Mouse (Mus musculus): Measurements from ENCODE around the gene Tbc1d24. TPM values are rescaled to one million over a fixed set of nuclear protein-coding genes. Genes with fewer than 3 reads are reported as not detected.

Tbc1d24 gene
- polyA plus RNA-seq, 1 experiment from 2014 or later = 6.6 TPM

- Histone ChIP-seq H3K9ac (peak overlapping the region; percentile 33), H3K4me1 (replicated peaks) (peaks cover 70% of the 10 kb centered on the region), H3K9me3 (replicated peaks) (no peaks in the 10 kb centered on the region), H3K4me3 (replicated peaks) (peak overlapping the region; percentile 10; the same call in 1 of the 2 replicates), H3K4me2 (peak overlapping the region; percentile 47), H3K36me3 (replicated peaks) (peaks cover 93% of the 10 kb centered on the region), H3K27ac (replicated peaks) (peak overlapping the region; percentile 91), H3K27me3 (no peaks in the 10 kb centered on the region)
- 32% methylated on average over 5 of the region's 5 CpGs for WGBS (ENCODE audit: insufficient replicate concordance)
- peak; percentile 90 for ATAC-seq (ENCODE audit: insufficient read depth)
Measured at GRCm38 (mm10) chr17:24225851-24226250, 20.5 kb upstream of the Tbc1d24 start.

GRCm38 (mm10) chr17:24224741-24225140 is 19.4 kb upstream of the Tbc1d24 start:
- Histone ChIP-seq H3K27me3 (no peaks in the 10 kb centered on the region), H3K4me3 (replicated peaks) (no peak overlapping the region), H3K9ac (no peak overlapping the region), H3K27ac (replicated peaks) (peak overlapping the region; percentile 91), H3K4me2 (no peak overlapping the region), H3K36me3 (replicated peaks) (peaks cover 82% of the 10 kb centered on the region), H3K4me1 (replicated peaks) (peaks cover 78% of the 10 kb centered on the region), H3K9me3 (replicated peaks) (no peaks in the 10 kb centered on the region)
- ATAC-seq (ENCODE audit: insufficient read depth) = no peak
- WGBS (ENCODE audit: insufficient replicate concordance) = 88% methylated on average over 10 of the region's 10 CpGs

DNA sequence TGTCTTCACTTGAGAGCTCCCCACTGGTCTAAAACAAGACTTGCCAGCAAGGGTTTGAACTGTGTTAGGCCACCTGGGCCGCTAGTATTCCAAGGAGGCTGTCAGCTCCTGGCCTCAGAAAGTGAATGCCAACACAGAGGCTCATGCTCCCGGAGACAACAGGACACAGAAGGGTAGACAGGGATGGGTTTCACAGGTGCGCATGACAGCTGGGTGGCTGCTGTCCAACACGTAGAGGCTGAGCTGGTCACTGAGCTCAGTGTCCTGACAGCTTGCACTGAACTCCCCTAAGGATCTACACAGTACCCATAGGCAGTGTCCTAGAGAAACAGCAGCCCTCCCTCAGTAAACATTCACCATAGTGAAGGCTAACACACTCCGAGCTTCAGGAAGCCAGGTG is 18.2 kb upstream of the Tbc1d24 start:
- H3K9ac ChIP-seq = no peak overlapping the region
- H3K4me1 ChIP-seq (replicated peaks) = peaks cover 88% of the 10 kb centered on the region
- H3K27ac ChIP-seq (replicated peaks) = peak overlapping the region; percentile 90; the same call in 1 of the 2 replicates
- H3K4me2 ChIP-seq = no peak overlapping the region
- H3K27me3 ChIP-seq = no peaks in the 10 kb centered on the region
- peaks cover 79% of the 10 kb centered on the region for H3K36me3 ChIP-seq (replicated peaks)
- H3K9me3 ChIP-seq (replicated peaks) = no peaks in the 10 kb centered on the region
- 90% methylated on average over 5 of the region's 5 CpGs for WGBS (ENCODE audit: insufficient replicate concordance)
- no peak for ATAC-seq (ENCODE audit: insufficient read depth)
- no peak overlapping the region for H3K4me3 ChIP-seq (replicated peaks)

DNA sequence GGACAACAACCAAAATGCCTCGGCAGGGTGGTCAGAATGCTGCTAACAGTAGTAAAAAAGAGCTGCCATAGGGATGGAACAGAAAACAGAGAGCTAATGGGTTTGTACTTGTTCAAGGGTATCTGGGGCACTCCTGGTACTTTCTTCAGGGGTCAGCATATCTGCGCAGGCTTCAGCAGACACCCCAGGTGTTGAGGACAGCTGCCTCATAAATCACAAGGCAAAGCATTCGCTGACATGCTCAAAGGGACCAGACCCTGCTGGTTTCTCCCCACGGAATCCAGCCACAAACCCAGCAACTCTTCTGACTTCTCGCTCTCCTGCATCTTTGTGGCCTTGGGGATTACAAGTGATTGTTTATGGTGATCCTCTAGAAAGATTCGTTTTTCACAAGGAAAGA is 17.3 kb upstream of the Tbc1d24 start:
- H3K27ac ChIP-seq (replicated peaks) = peak overlapping the region; percentile 90

DNA sequence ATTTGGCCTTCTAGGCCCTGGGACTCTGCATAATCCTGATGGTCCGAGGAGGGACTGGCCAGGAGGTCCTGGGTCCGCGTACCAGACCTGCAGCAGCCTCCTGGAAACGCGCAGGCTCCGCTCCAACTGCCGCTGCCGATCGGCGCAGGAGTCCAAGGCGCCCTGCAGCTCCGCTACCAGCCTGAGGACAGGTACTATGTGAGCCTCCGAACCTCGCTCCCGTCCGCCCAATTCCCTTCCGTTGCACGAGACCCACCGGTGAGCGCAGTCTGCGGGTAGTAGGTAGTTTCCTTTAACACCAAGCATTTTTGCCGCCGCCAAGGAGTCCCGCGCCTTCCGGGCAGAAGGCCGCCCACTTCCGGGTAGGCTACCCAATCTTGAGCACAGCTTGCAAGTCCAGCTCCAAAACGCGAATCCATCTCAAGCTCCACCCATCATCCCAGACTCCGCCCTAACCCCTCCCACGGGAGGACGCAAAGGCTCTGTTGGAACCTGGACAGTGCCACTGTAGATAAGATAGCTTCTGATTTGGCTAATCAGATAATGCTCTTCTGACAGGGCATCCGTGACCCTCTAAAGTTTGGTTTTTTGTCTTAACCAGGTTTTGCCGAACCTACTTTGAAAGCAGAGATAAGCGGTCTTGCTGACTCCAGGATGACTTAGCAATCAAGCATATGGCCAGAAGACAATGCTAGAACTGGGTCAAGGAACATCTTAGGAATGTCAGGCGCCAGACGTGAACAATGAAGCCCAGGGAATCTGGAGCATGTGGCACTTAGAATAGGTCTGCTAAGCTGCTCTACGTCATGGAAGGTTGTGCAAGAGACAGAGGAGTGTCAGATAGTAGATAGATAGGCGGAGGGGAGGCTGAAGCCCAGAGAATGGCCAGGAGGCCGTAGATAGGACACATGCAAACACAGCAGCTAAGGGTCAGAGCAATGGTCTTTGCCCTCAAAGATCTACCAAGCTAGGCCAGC is 15.4 kb upstream of the Tbc1d24 start, which contains the start of gene Tedc2:
Tedc2 (minus strand) TSS at position 417 of the 977 bp plus-strand sequence.
- Histone ChIP-seq H3K9ac (peak within 1 kb of the TSS; percentile 84), H3K27ac (replicated peaks) (peak within 1 kb of the TSS; percentile 90), H3K4me3 (replicated peaks) (peak within 1 kb of the TSS; percentile 92), H3K27me3 (no peaks in the 10 kb centered on the region), H3K36me3 (replicated peaks) (peaks cover 79% of the 10 kb centered on the region), H3K9me3 (replicated peaks) (no peaks in the 10 kb centered on the region), H3K4me1 (replicated peaks) (peaks cover 74% of the 10 kb centered on the region), H3K4me2 (peak within 1 kb of the TSS; percentile 89)
- 1% methylated on average over 41 of the region's 41 CpGs for WGBS (ENCODE audit: insufficient replicate concordance)
- peak; percentile 86 for ATAC-seq (ENCODE audit: insufficient read depth)

More for the DNA sequence above, 17.3 kb upstream of the Tbc1d24 start:
- no peak overlapping the region for H3K4me2 ChIP-seq
- H3K9ac ChIP-seq = no peak overlapping the region
- H3K4me3 ChIP-seq (replicated peaks) = no peak overlapping the region
- ATAC-seq (ENCODE audit: insufficient read depth) = no peak
- H3K36me3 ChIP-seq (replicated peaks) = peaks cover 79% of the 10 kb centered on the region
- 81% methylated on average over 6 of the region's 6 CpGs for WGBS (ENCODE audit: insufficient replicate concordance)
- H3K9me3 ChIP-seq (replicated peaks) = no peaks in the 10 kb centered on the region
- H3K4me1 ChIP-seq (replicated peaks) = peaks cover 88% of the 10 kb centered on the region
- no peaks in the 10 kb centered on the region for H3K27me3 ChIP-seq

- peaks cover 14% of the 10 kb centered on the region for H3K27me3 ChIP-seq
- WGBS (ENCODE audit: insufficient replicate concordance) = 78% methylated on average over 4 of the region's 4 CpGs
- H3K4me2 ChIP-seq = no peak overlapping the region
- no peak for ATAC-seq (ENCODE audit: insufficient read depth)
- H3K9me3 ChIP-seq (replicated peaks) = no peaks in the 10 kb centered on the region
- peaks cover 53% of the 10 kb centered on the region for H3K36me3 ChIP-seq (replicated peaks)
- H3K9ac ChIP-seq = no peak overlapping the region
- H3K4me3 ChIP-seq (replicated peaks) = no peak overlapping the region
- H3K27ac ChIP-seq (replicated peaks) = no peak overlapping the region
- peaks cover 60% of the 10 kb centered on the region for H3K4me1 ChIP-seq (replicated peaks)
Measured at GRCm38 (mm10) chr17:24216836-24217235, 11.5 kb upstream of the Tbc1d24 start.

GRCm38 (mm10) chr17:24213186-24213585 is 7.8 kb upstream of the Tbc1d24 start:
- H3K9ac ChIP-seq = no peak overlapping the region
- ATAC-seq (ENCODE audit: insufficient read depth) = no peak
- peaks cover 43% of the 10 kb centered on the region for H3K27me3 ChIP-seq
- H3K4me1 ChIP-seq (replicated peaks) = peaks cover 65% of the 10 kb centered on the region
- 58% methylated on average over 6 of the region's 6 CpGs for WGBS (ENCODE audit: insufficient replicate concordance)
- H3K27ac ChIP-seq (replicated peaks) = no peak overlapping the region
- no peak overlapping the region for H3K4me2 ChIP-seq
- H3K36me3 ChIP-seq (replicated peaks) = peaks cover 37% of the 10 kb centered on the region
- H3K4me3 ChIP-seq (replicated peaks) = no peak overlapping the region
- H3K9me3 ChIP-seq (replicated peaks) = no peaks in the 10 kb centered on the region

- Histone ChIP-seq H3K27ac (replicated peaks) (0 out of 2 replicates have a peak overlapping the region, but pooled peaks have one; percentile 14), H3K9ac (peak overlapping the region; percentile 61; the same call in 1 of the 2 replicates), H3K9me3 (replicated peaks) (no peaks in the 10 kb centered on the region), H3K27me3 (peaks cover 50% of the 10 kb centered on the region), H3K4me3 (replicated peaks) (peak overlapping the region; percentile 55), H3K4me1 (replicated peaks) (peaks cover 65% of the 10 kb centered on the region), H3K4me2 (peak overlapping the region; percentile 94), H3K36me3 (replicated peaks) (peaks cover 31% of the 10 kb centered on the region)
- no peak for ATAC-seq (ENCODE audit: insufficient read depth)
- WGBS (ENCODE audit: insufficient replicate concordance) = 24% methylated on average over 5 of the region's 5 CpGs
Measured at GRCm38 (mm10) chr17:24212441-24213018, 7.2 kb upstream of the Tbc1d24 start.

GRCm38 (mm10) chr17:24211631-24212440 is 6.5 kb upstream of the Tbc1d24 start:
- H3K4me1 ChIP-seq (replicated peaks) = peaks cover 70% of the 10 kb centered on the region
- peak overlapping the region; percentile 55 for H3K4me3 ChIP-seq (replicated peaks)
- peak overlapping the region; percentile 94 for H3K4me2 ChIP-seq
- H3K9me3 ChIP-seq (replicated peaks) = no peaks in the 10 kb centered on the region
- H3K9ac ChIP-seq = peak overlapping the region; percentile 61
- peaks cover 24% of the 10 kb centered on the region for H3K36me3 ChIP-seq (replicated peaks)
- 0 out of 2 replicates have a peak overlapping the region, but pooled peaks have one; percentile 31 for H3K27ac ChIP-seq (replicated peaks)
- ATAC-seq (ENCODE audit: insufficient read depth) = no peak
- peaks cover 55% of the 10 kb centered on the region for H3K27me3 ChIP-seq
- 7% methylated on average over 37 of the region's 37 CpGs for WGBS (ENCODE audit: insufficient replicate concordance)

DNA sequence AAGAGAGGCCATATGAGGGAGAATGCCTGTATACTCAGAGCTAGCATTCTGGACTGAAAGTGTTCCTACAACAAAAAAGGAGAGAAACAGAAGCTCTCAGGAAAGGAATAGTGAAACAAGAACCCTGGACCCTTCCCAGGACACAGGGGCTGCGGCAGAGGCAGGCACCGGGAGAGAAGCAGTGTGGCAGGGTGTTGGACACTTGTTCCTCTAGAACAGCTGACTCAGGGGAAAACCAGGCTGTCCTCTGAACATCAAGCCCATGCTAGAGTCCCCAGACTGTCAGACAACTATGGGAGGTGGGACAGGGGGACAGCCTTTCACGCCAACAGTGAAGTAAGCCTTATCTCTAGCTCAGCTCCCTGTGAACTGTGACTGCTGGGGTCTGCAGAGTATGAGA is 5.2 kb upstream of the Tbc1d24 start:
- H3K4me1 ChIP-seq (replicated peaks) = peaks cover 80% of the 10 kb centered on the region
- H3K4me3 ChIP-seq (replicated peaks) = no peak overlapping the region
- peak overlapping the region; percentile 14; the same call in 1 of the 2 replicates for H3K9ac ChIP-seq
- H3K4me2 ChIP-seq = peak overlapping the region; percentile 100; the same call in 1 of the 2 replicates
- WGBS (ENCODE audit: insufficient replicate concordance) = 57% methylated on average over 3 of the region's 3 CpGs
- ATAC-seq (ENCODE audit: insufficient read depth) = no peak
- no peak overlapping the region for H3K27ac ChIP-seq (replicated peaks)
- H3K36me3 ChIP-seq (replicated peaks) = peaks cover 11% of the 10 kb centered on the region
- peaks cover 64% of the 10 kb centered on the region for H3K27me3 ChIP-seq
- H3K9me3 ChIP-seq (replicated peaks) = no peaks in the 10 kb centered on the region

All from liver, embryonic 15.5 days (tissue).